Mouse (Mus musculus): ENCODE measurements around the gene AI854703.

The AI854703 gene

DNA sequence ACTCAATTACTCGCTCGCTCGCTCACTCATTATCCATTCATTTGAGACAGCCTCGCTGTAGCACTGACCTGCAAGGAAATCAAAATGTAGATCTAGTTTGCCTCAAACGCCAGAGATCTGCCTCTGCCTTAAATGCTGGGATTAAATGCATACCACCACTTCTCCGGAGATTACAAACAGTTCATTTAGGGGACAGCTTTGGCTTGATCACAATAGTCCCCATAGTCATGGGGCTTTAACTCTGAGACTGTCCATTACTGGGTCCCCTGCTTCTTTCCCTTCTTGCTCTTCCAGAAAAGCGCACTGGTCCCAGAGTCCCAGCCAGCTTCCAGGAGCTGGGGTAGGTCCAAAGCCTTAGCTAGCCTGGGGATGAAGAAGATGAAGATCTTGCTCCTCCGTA is at the start of gene AI854703:
Gene AI854703, plus strand, starts transcription at position 301 of the 400 bp plus-strand sequence.
- no peak for DNase-seq

DNA sequence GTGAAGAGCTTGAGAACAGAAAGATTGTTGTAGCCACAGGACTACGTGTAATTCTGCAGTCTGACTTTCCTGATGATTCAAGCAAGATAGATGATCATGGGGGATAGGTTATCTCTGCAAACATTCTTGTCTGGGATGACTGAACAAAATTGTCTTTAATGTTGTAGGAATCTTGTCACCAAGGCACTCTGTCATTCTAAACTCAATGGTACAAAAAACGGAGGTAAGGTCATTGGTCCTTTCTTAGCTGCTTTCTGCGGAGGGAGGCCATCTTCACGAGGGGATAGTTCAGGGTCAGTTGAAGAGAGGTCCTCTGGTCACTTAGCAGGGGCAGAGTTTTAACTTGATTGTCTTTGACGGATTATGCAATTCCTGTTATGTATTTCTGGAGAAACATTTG is 47.8 kb upstream of the AI854703 start:
- no peak for DNase-seq

GRCm38 (mm10) chr6:48579215-48579648 is 47.3 kb upstream of the AI854703 start:
- no peak for DNase-seq

DNA sequence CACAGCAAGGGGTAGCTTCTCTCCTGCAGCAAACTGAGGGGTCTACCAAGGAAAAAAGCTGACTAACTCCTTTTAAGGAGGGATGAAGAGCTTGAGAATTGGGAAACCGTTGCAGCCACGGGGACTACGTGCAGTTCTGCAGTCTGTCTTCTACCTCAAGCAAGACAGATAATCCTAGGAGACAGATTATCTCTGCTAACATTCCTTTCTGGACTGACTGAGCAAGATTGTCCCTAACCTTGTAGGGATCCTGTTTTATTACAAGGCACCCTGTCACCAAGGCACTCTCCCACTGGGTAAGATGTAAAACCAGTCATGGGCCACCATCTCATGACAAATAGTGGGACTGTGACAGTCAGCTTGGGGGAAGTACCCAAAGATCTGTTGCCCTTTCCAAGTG is 45.3 kb upstream of the AI854703 start:
- DNase-seq = no peak

DNA sequence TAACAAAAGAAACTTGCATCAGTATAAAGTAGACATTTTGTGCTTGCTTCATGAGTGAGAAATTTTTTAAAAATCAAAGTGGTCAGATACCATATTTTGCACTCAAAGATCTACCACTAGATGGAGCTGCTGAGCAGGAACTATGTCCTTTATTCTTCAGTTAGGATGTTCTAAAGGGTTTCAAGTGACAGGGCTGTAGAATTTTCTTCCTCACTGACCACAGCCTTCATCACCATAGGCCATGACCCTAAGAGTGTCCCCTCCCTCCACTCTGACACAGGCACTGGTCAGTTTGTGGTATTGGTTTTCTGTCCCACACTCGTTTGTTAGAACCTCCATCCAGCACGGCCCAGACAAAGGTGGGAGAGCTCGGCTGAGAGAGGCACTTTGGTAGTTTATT is 44.5 kb upstream of the AI854703 start:
- DNase-seq = peak; percentile 74

DNA sequence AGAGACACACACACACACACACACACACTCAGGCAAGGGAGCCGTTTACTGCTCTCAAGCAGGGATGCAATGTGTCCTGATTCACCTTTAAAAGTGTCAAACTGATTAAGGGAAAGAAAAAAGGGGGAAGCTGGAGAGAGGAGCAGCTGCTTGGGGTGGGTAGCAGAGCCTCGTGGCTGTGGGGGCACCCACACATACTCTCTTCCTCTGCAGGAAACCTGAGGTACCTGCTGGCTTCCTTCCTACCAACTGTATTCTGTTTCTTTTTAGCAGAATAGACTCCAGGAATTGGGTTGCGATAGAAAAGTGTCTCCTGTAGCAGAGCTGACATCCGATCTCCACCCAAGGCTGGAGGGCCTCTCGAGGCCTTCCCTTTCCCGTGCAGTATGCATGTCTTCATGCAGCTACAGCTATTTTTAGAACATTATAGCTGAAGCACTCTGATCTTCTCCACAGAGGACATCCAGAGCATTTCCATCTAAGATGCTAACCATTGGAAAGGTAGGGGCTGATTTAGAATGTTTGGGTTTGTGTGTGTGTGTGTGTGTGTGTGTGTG is 37.3 kb upstream of the AI854703 start, which contains the start of gene Gm45021:
Gene Gm45021, plus strand, starts transcription at position 417 of the 557 bp plus-strand sequence.
- no peak for DNase-seq

DNA sequence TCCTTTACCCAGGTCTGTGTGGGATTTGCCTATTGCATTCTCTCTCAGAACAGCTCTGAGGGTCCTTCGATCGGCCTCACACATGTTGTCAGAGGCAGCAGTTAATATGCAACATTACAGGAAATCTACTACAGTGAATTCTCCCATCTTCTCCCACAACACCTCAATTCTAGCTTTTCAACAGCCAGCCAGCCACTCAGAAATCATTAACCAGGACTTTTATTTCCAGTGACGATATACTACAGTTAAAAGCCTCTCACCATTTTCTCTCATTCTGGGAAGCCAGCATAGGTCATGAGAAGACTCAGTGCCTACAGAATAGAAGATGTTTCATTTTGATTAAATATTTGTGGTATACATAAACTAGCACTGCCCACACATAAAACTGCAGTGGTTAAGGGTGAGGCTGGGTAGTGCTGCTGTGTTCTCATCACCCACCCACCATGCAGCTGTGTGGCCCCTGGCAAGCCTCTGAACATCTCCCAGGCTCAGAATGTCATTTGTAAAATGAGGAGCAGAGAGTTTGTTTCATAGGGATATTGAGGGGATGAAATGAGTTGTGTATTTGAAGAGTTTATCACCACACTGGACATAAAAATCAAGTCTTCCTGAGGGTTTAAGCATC is 35.2 kb upstream of the AI854703 start:
- DNase-seq = no peak

GRCm38 (mm10) chr6:48591871-48592270 is 34.7 kb upstream of the AI854703 start:
- DNase-seq = no peak

GRCm38 (mm10) chr6:48593158-48594042 is 33.2 kb upstream of the AI854703 start, which contains the start of the genes Repin1 and Gm44965:
Gene Repin1, plus strand, starts transcription at chr6:48593883.
Gene Gm44965, plus strand, starts transcription at chr6:48593941.
- peak; percentile 96 for DNase-seq

DNA sequence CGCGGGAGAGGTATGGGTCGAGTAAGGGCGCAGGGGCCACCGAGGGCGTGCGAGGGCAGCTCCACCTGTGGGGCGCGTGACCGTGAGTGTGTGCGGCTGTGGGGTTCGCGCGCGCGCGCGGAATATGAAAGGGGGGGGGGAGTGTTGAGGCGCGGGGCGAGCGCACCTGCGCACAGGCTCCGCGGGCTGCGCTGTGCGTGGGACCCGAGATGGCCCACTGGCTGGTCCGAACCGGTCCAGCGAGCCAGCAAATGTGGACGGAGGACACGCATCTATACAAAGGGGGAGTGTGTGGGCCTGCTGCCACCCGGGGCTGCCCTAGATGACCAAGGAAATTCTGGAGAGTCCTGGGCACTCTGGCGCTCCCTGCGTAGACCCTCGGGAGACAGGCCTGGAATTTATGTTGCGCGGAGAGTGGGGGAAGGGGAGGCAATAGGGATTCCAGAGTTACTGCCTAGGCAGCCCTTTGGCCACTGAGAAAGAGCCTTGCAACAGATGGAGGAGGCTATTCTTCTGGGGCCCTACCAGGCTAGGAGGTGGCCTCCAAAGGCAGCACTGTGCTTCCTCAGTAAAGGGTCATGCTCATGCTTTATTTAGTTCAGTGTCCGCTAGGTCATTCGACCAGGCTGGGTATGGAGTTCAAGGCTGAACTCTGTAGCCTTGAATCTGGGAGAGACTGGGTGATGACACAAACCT is 32.4 kb upstream of the AI854703 start:
- peak; percentile 84 for DNase-seq

- peak; percentile 52 for DNase-seq
These were observed 31.3 kb upstream of the AI854703 start for GRCm38 (mm10) chr6:48595278-48595677.

DNA sequence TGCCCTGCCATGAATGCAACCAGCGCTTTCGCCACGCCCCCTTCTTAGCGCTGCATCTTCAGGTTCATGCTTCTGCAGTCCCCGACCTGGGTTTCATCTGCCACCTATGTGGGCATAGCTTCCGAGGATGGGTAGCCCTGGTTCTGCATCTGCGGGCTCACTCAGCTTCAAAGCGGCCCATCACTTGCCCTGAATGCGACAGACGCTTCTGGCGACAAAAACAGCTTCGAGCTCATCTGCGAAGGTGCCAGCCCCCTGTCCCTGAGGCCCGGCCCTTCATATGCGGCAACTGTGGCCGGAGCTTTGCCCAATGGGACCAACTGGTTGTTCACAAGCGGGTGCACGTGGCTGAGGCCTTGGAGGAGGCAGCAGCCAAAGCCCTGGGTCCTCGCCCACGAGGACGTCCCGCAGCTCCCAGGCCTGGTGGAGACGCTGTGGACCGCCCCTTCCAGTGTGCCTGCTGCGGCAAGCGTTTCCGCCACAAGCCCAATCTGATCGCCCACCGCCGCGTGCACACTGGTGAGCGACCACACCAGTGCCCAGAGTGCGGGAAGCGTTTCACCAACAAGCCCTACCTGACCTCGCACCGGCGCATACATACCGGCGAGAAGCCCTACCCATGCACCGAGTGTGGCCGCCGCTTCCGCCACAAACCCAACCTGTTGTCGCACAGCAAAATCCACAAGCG is 29.9 kb upstream of the AI854703 start:
- DNase-seq = peak; percentile 38

DNA sequence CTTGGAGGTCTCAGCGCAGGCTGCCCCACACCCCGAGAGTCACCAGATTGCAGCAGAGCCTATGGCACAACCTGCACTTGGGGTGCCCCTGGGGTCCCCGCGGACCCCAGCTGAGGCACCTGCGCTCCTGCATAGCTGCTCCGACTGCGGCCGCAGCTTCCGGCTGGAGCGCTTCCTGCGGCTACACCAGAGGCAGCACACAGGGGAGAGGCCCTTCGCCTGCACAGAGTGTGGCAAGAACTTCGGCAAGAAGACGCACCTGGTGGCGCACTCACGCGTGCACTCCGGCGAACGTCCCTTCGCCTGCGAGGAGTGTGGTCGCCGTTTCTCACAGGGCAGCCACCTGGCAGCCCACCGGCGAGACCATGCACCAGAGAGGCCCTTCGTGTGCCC is 29.3 kb upstream of the AI854703 start:
- DNase-seq = no peak

DNA sequence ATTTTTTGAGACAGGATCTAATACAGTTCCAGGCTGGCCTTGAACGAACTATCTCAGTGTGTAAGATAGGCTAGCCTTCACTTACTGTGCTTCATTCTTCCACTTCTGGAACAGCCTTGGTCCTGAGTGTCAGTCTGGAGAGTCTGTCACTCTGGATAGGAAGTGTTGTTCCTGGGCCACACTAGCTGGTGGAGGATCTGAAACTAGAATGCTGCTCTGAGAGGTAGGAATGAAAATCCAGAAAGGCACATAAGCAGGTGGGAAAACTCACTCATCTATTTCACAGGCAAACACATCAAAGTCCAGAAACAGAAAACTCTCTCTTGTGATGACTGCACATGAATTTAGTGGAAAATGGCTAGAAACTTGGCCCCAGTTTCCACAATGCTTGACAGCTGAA is 26.0 kb upstream of the AI854703 start:
- DNase-seq = no peak

GRCm38 (mm10) chr6:48601271-48602079 is 25.1 kb upstream of the AI854703 start, which contains the start of gene Zfp775:
Gene Zfp775, plus strand, starts transcription at chr6:48602063.
- peak; percentile 97 for DNase-seq

DNA sequence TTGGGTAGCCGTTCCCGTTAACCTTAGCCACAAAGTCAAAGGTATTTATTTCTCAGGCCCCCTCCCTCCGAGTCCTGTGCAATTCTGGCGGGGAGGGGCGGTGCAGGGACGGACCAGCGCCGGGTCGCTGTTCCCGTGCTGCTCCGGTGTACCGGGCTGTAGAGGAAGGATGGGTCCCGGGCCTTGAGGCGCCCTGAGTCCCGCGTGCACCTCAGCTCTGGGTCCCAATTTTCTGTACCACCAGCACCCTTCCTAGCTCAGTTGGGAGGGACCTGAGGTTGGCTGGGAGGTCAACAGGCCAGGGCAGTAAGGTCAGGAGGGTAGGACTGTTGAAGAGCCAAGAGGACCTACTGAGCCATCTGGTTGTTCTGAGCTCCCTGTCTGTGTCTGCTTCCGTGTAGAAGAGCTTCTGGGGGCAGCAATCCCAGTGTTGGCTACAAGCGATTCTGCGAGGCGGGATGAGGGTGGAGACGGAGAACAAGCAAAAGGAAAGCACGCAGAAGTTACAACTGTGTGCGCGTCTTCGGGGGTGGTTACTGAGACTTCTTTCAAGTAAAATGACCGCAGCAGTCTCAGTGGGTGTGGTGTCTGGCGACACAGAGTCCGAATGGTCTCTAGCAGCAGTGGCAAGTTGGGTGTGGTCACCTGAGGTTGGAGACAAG is 24.4 kb upstream of the AI854703 start:
- DNase-seq = no peak

DNA sequence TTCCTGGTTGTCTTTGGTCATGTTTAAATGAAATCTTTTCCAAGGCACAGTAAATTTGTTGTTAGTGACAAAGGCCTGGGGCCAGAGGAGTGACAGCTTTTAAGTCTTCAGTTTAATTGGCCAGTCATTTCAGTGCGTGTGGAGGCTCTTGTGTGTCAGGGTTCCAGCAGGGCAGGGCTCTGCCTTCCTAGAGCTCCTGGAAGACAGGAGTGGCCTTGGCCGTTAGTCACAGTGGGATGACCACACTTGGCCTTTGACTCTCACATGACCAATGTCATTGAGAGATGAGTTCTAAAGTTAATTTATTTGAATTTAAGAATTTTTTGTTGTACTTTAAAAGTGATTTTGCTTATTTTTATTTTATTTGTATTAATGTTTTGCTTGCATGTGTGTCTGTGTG is 18.4 kb upstream of the AI854703 start:
- no peak for DNase-seq

- DNase-seq = peak; percentile 54
These were observed 17.1 kb upstream of the AI854703 start for GRCm38 (mm10) chr6:48609512-48609911.

- no peak for DNase-seq
These were observed 15.9 kb upstream of the AI854703 start for GRCm38 (mm10) chr6:48610657-48611056.

DNA sequence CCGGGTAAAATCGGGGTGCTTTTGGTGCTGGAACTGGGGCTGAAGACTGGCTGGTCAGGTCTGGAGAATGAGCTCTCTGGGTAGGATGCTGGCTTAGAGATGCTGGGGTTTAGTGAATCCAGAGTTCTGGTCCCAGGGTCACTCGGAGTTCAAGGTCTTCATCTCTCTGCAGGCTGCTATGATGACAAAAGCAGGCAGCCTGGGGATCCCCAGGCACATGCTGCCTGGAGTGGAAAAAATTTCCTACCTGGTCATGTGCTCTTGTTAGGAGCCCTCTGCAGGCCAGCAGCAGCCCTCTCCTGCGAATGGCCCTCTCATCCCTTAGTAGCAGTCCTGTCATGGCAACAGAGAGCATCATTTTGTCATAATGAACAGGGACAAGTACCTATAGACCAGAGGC is 13.1 kb upstream of the AI854703 start:
- no peak for DNase-seq

- no peak for DNase-seq
These were observed 11.8 kb upstream of the AI854703 start for GRCm38 (mm10) chr6:48614756-48615155.

Measured in cerebellum, adult 9-10 months (tissue).